Mouse (Mus musculus) forebrain, postnatal 0 days (tissue): ENCODE measurements around the gene A3galt2. TPM values are rescaled to one million over a fixed set of nuclear protein-coding genes. Genes with fewer than 3 reads are reported as not detected.

Source experiments
- ATAC-seq: fragments of 200-750 bp; cut with Nextera tagmentation; 2 replicates; pipeline ENCODE4 v1.8.0; 2017; ENCODE audit warnings: mild to moderate bottlenecking, moderate library complexity
- DNase-seq: peaks from one replicate; pipeline ENCODE4 v3.0.0-alpha.2; 2015
- H3K27ac ChIP-seq: fragments of 300-500 bp; sonication (generic); 2 replicates; pipeline ENCODE4 v1.5.1; 2014; ENCODE audit warnings: low read depth, mild to moderate bottlenecking, antibody characterized with exemption, low read length, moderate library complexity, mixed read lengths
- H3K27me3 ChIP-seq: fragments of 300-500 bp; sonication (generic); 2 replicates; pipeline ENCODE4 v1.6.1; 2014; ENCODE audit warnings: mild to moderate bottlenecking, low read length, mixed read lengths; ENCODE audit not compliant: insufficient read depth
- H3K36me3 ChIP-seq: fragments of 300-500 bp; sonication (generic); 2 replicates; pipeline ENCODE4 v1.6.1; 2014; ENCODE audit warnings: mild to moderate bottlenecking, moderate library complexity; ENCODE audit not compliant: insufficient read depth
- H3K4me1 ChIP-seq: fragments of 300-500 bp; sonication (generic); 2 replicates; pipeline ENCODE4 v1.6.1; 2014; ENCODE audit warnings: antibody characterized with exemption; ENCODE audit not compliant: insufficient read depth
- H3K4me2 ChIP-seq: fragments of 300-500 bp; sonication (generic); 2 replicates; pipeline ENCODE4 v1.6.1; 2014; ENCODE audit warnings: low read depth, mild to moderate bottlenecking, moderate library complexity
- H3K4me3 ChIP-seq: fragments of 300-500 bp; sonication (generic); 2 replicates; pipeline ENCODE4 v1.5.1; 2014; ENCODE audit warnings: low read depth, low read length, mixed read lengths
- H3K9ac ChIP-seq: fragments of 300-500 bp; sonication (generic); 2 replicates; pipeline ENCODE4 v1.6.1; 2014; ENCODE audit warnings: mild to moderate bottlenecking
- H3K9me3 ChIP-seq: fragments of 300-500 bp; sonication (generic); 2 replicates; pipeline ENCODE4 v1.6.1; 2016; ENCODE audit warnings: low read length
- CTCF ChIP-seq: sonication (generic); IDR thresholded peaks from 2 replicates; pipeline ENCODE4 v1.5.1; 2016; ENCODE audit warnings: antibody characterized with exemption, control low read depth, low read depth
- WGBS: fragments of 180-500 bp; shearing (Covaris S2); extraction: QIAGEN DNeasy Blood & Tissue Kit; methylation state at CpG from one replicate; pipeline ENCODE4 v1.1.7; 2014; 5-methylcytosine and 5-hydroxymethylcytosine counted together
- polyA plus RNA-seq: library from polyadenylated mRNA; unstranded; fragments of >200 nt; fragmentation: Nextera tagmentation; extraction: Ambion mirVana; gene quantifications from 2 replicates; pipeline ENCODE4 v1.2.1, GENCODE M21; 2015
- total RNA-seq: library from RNA; depleted of rRNA; stranded (reverse); fragments of >200 nt; gene quantifications from 2 replicates; pipeline ENCODE4 v1.2.3, GENCODE M21; 2014

The A3galt2 gene
- total and polyA plus RNA-seq, 2 experiments from 2014 or later = 0.16 to 0.52 TPM

DNA sequence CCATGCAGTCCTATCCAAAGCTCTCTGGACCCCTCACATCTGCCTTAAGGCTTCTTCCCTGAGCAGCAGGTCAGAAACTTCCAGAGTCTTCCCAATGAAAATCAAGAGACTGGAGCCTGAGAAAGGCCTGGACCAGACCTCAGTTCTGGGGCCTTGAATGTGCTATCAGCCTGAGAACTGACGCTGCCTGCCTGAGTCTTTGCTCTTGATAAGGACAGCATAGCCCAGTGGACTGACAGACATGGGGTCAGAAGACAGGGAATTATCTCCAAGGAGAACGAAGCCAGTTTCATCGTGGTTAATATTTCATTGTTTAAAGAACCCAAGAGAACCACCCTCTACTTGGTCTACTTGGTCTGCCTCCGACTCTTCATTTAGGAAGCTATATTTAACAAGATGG is 27.5 kb downstream of the A3galt2 start:
- H3K9ac ChIP-seq = no peak overlapping the region
- H3K27me3 ChIP-seq = no peaks in the 10 kb centered on the region
- no peaks in the 10 kb centered on the region for H3K9me3 ChIP-seq
- DNase-seq (no peak), ATAC-seq (no peak)
- peak overlapping the region; percentile 23; the same call in 1 of the 2 replicates for H3K27ac ChIP-seq
- peaks cover 81% of the 10 kb centered on the region for H3K36me3 ChIP-seq
- H3K4me1 ChIP-seq = no peaks in the 10 kb centered on the region
- 78% methylated on average over 4 of the region's 4 CpGs for WGBS
- TF ChIP-seq CTCF = no peak
- no peak overlapping the region for H3K4me3 ChIP-seq
- H3K4me2 ChIP-seq = no peak overlapping the region

DNA sequence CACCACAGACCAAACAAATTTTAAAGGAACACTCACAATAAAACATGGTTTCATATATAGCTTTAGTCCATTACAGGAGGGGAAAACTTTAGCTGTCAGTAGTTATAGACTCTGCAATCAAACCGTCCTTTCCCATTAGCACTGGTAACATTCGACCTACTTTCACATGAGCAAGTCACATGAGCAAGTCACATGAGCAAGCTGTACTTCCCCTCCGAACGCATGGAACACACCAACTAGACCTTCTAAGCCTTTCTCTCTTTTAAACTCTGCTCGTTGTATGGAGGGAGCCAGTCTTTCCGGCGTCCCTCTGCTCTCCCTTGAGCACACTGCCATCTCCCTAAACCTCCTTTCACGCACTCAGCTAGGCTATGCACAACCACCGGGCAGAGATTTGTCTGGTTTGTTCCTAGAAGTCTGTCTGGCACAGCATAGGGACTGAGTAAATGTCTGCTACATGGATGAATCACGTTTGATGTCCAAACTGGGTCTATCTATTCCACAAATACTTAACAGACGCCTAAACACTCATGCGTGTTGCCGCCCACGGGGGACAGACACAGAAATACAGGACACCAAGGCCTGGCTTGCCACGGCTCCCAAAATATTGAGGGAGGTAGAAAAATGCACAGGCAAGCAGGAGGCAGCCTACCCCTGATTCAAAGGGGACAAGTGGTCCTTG is 29.9 kb downstream of the A3galt2 start:
- DNase-seq (no peak), ATAC-seq (no peak)
- Histone ChIP-seq H3K27ac (no peak overlapping the region), H3K9me3 (no peaks in the 10 kb centered on the region), H3K4me1 (no peaks in the 10 kb centered on the region), H3K27me3 (no peaks in the 10 kb centered on the region), H3K36me3 (peaks cover 62% of the 10 kb centered on the region), H3K4me2 (no peak overlapping the region), H3K4me3 (no peak overlapping the region), H3K9ac (no peak overlapping the region)
- WGBS = 91% methylated on average over 15 of the region's 15 CpGs
- TF ChIP-seq CTCF = no peak

DNA sequence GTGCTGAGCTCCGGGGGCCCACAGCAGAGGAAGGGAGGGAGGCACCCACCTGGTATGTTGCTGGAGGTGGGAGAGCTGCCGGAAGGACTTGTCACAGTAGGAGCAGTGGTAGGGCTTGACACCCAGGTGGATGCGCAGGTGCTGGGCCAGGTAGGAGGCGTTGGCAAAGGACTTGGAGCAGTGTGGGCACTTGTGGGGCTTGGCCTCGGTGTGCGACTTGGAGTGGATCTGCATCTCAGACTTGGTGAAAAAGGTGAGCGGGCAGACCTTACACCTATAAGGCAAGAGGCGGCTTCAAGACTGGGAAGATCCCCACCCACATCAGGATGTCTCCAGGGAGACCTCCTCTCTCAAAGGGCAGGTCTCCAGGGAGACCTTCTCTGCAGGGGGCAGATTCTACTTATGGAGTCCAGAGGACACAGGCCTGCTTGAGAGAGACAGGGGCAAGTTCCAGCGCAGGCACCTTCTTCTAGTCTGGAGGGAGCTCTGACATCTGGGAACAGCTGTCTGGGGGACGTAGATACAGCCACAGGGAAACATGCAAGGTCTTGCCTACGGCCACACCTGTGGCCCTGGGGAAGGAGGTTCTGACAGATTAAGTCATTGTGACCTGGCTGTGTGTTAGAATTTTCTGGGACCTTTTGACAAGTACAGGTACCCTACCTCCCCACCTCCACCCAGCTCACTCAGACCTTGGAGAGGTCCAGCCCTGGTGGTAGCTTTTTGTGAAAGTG is 30.9 kb downstream of the A3galt2 start:
- TF ChIP-seq CTCF = no peak
- WGBS = 96% methylated on average over 11 of the region's 11 CpGs
- ATAC-seq = no peak
- Histone ChIP-seq H3K27ac (no peak overlapping the region), H3K4me2 (no peak overlapping the region), H3K27me3 (no peaks in the 10 kb centered on the region), H3K4me1 (no peaks in the 10 kb centered on the region), H3K4me3 (no peak overlapping the region), H3K9ac (no peak overlapping the region), H3K9me3 (no peaks in the 10 kb centered on the region), H3K36me3 (peaks cover 56% of the 10 kb centered on the region)
- no peak for DNase-seq

- no peaks in the 10 kb centered on the region for H3K9me3 ChIP-seq
- H3K4me2 ChIP-seq = no peak overlapping the region
- no peaks in the 10 kb centered on the region for H3K27me3 ChIP-seq
- TF ChIP-seq CTCF = no peak
- no peak overlapping the region for H3K9ac ChIP-seq
- no peak overlapping the region for H3K4me3 ChIP-seq
- H3K4me1 ChIP-seq = no peaks in the 10 kb centered on the region
- WGBS = 75% methylated on average over 24 of the region's 24 CpGs
- DNase-seq = no peak
- H3K36me3 ChIP-seq = peaks cover 50% of the 10 kb centered on the region
- H3K27ac ChIP-seq = no peak overlapping the region
- no peak for ATAC-seq
These were observed 32.1 kb downstream of the A3galt2 start for GRCm38 (mm10) chr4:128787023-128787939.

DNA sequence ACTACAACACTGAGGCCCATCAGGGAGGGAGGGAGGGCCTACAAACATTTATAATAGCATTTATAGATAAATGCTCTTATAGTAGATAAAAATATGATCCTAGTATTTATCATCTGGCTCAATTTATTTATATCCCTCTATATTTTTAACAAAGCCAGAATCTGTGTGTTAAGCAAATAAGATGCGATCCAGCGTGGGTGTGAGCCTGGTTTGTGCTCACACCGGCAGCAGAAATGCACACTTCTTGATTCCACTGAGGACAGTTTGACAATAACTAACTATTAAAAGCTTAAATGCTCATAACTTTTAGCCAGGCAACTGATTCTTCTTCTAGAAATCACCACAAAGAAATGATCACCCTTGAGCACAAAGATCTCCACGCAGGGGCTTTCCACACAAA is 32.9 kb downstream of the A3galt2 start:
- DNase-seq (no peak), ATAC-seq (no peak)
- Histone ChIP-seq H3K4me1 (no peaks in the 10 kb centered on the region), H3K36me3 (peaks cover 42% of the 10 kb centered on the region), H3K4me3 (no peak overlapping the region), H3K27ac (no peak overlapping the region), H3K9ac (no peak overlapping the region), H3K9me3 (no peaks in the 10 kb centered on the region), H3K4me2 (no peak overlapping the region), H3K27me3 (no peaks in the 10 kb centered on the region)
- TF ChIP-seq CTCF = no peak
- 93% methylated on average over 4 of the region's 4 CpGs for WGBS

DNA sequence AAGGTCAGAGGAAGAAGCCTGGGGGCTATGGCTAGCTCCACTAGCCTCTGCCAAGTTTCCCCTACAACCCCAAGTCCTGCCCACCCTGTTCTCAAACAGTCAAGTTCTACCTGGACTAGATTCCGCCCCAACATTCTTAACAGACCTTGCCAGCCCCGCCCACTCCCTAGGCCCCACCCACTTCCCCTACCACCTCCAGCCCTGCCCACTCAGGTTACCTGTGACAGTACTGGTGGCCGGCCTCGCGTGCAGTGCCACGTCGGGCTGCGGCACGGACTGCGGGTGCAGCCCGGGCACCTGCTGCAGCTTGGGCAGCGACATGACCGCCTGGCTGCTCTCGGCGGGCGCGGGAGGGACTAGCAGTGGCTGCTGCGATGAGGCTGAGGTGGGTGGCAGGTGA is 34.5 kb downstream of the A3galt2 start:
- Histone ChIP-seq H3K4me1 (no peaks in the 10 kb centered on the region), H3K27ac (no peak overlapping the region), H3K4me3 (no peak overlapping the region), H3K9me3 (no peaks in the 10 kb centered on the region), H3K27me3 (no peaks in the 10 kb centered on the region), H3K36me3 (peaks cover 36% of the 10 kb centered on the region), H3K9ac (no peak overlapping the region), H3K4me2 (no peak overlapping the region)
- no peak for DNase-seq
- 51% methylated on average over 18 of the region's 18 CpGs for WGBS
- ATAC-seq = no peak
- no peak for TF ChIP-seq CTCF
